Mouse (Mus musculus) lung, postnatal 14 days (tissue): ENCODE measurements around the gene Pnldc1.
"Not testable (repeated sequence)": the region's sequence is repeated elsewhere in the genome, so short reads cannot be mapped to it uniquely, and the experiment has no call there.

Source experiments
- DNase-seq: peaks from one replicate; pipeline ENCODE4 v3.0.0; 2021

Pnldc1 gene

GRCm38 (mm10) chr17:12905810-12906209, 4.2 kb downstream of the Pnldc1 start:
- DNase-seq, result no peak

- no peak for DNase-seq
Measured at GRCm38 (mm10) chr17:12904349-12904748, 5.7 kb downstream of the Pnldc1 start.

- DNase-seq, result no peak
Measured at GRCm38 (mm10) chr17:12903372-12904333, 6.4 kb downstream of the Pnldc1 start.

- no peak for DNase-seq
Measured at GRCm38 (mm10) chr17:12902291-12902690, 7.7 kb downstream of the Pnldc1 start.

- not testable (repeated sequence) for DNase-seq
Measured at GRCm38 (mm10) chr17:12898607-12899006, 11.4 kb downstream of the Pnldc1 start.

GRCm38 (mm10) chr17:12897674-12898073, 12.4 kb downstream of the Pnldc1 start:
- DNase-seq, result no peak

- DNase-seq, result no peak
Measured at GRCm38 (mm10) chr17:12892033-12892432, 18.0 kb downstream of the Pnldc1 start.

GRCm38 (mm10) chr17:12891054-12891453, 19.0 kb downstream of the Pnldc1 start:
- no peak for DNase-seq

GRCm38 (mm10) chr17:12887021-12887775, 22.8 kb downstream of the Pnldc1 start:
- DNase-seq, result peak; percentile 23

- no peak for DNase-seq
Measured at GRCm38 (mm10) chr17:12886620-12887019, 23.4 kb downstream of the Pnldc1 start.

- no peak for DNase-seq
Measured at GRCm38 (mm10) chr17:12881216-12881615, 28.8 kb downstream of the Pnldc1 start.

GRCm38 (mm10) chr17:12880178-12880577, 29.9 kb downstream of the Pnldc1 start:
- DNase-seq, result peak; percentile 89

GRCm38 (mm10) chr17:12875734-12876133, 34.3 kb downstream of the Pnldc1 start, which contains the start of gene Mrgprh:
Gene Mrgprh (plus strand): TSS chr17:12876034.
- DNase-seq, result no peak

- DNase-seq, result no peak
Measured at GRCm38 (mm10) chr17:12872275-12873028, 37.6 kb downstream of the Pnldc1 start.

- no peak for DNase-seq
Measured at GRCm38 (mm10) chr17:12868640-12869039, 41.4 kb downstream of the Pnldc1 start.

GRCm38 (mm10) chr17:12868043-12868442, 42.0 kb downstream of the Pnldc1 start, which contains the start of gene Mas1:
Gene Mas1 (minus strand): TSS chr17:12868143.
- DNase-seq, result no peak

GRCm38 (mm10) chr17:12866853-12867252, 43.2 kb downstream of the Pnldc1 start:
- DNase-seq, result no peak

GRCm38 (mm10) chr17:12865407-12865806, 44.6 kb downstream of the Pnldc1 start:
- DNase-seq, result no peak

GRCm38 (mm10) chr17:12864111-12864510, 45.9 kb downstream of the Pnldc1 start:
- DNase-seq, result no peak

GRCm38 (mm10) chr17:12859006-12859520, 51.0 kb downstream of the Pnldc1 start:
- no peak for DNase-seq

GRCm38 (mm10) chr17:12858072-12858471, 52.0 kb downstream of the Pnldc1 start:
- peak; percentile 10 for DNase-seq

GRCm38 (mm10) chr17:12857395-12857794, 52.6 kb downstream of the Pnldc1 start:
- DNase-seq, result no peak

- no peak for DNase-seq
Measured at GRCm38 (mm10) chr17:12854386-12854785, 55.6 kb downstream of the Pnldc1 start.
